Mouse (Mus musculus): ENCODE results near the gene 4931417E11Rik.

Gene 4931417E11Rik

GRCm38 (mm10) chr6:73469567-73469966 is at the start of gene 4931417E11Rik:
TSS of gene 4931417E11Rik (minus strand) at chr6:73469667.
- in situ Hi-C loops (cut with MboI; ENCODE audit: low pct_unique_long_range_greater_than_20kb in 1 of 2, low sequenced_read_pairs in 2 of 2, unreplicated experiment in 1 of 2), result no loop called here

- in situ Hi-C loops (cut with MboI; ENCODE audit: low pct_unique_long_range_greater_than_20kb in 1 of 2, low sequenced_read_pairs in 2 of 2, unreplicated experiment in 1 of 2), result loop anchor here in 1 of 2 experiments (10.0 kb wide), 1 partner anchor 153 kb away; no protein-coding TSS in a partner anchor
Measured at GRCm38 (mm10) chr6:73517818-73518396, 48.4 kb upstream of the 4931417E11Rik start.

- in situ Hi-C loops (cut with MboI; ENCODE audit: low pct_unique_long_range_greater_than_20kb in 1 of 2, low sequenced_read_pairs in 2 of 2, unreplicated experiment in 1 of 2), result loop anchor here in 1 of 2 experiments (10.0 kb wide), 1 partner anchor 148 kb away; no protein-coding TSS in a partner anchor
Measured at GRCm38 (mm10) chr6:73512907-73513306, 43.4 kb upstream of the 4931417E11Rik start.

- in situ Hi-C loops (cut with MboI; ENCODE audit: low pct_unique_long_range_greater_than_20kb in 1 of 2, low sequenced_read_pairs in 2 of 2, unreplicated experiment in 1 of 2), result no loop called here
Measured at GRCm38 (mm10) chr6:73499631-73500030, 30.2 kb upstream of the 4931417E11Rik start.

- in situ Hi-C loops (cut with MboI; ENCODE audit: low pct_unique_long_range_greater_than_20kb in 1 of 2, low sequenced_read_pairs in 2 of 2, unreplicated experiment in 1 of 2), result no loop called here
Measured at GRCm38 (mm10) chr6:73497321-73497720, 27.9 kb upstream of the 4931417E11Rik start.

GRCm38 (mm10) chr6:73490524-73490923 is 21.1 kb upstream of the 4931417E11Rik start:
- in situ Hi-C loops (cut with MboI; ENCODE audit: low pct_unique_long_range_greater_than_20kb in 1 of 2, low sequenced_read_pairs in 2 of 2, unreplicated experiment in 1 of 2), result no loop called here

- in situ Hi-C loops (cut with MboI; ENCODE audit: low pct_unique_long_range_greater_than_20kb in 1 of 2, low sequenced_read_pairs in 2 of 2, unreplicated experiment in 1 of 2), result no loop called here
Measured at GRCm38 (mm10) chr6:73485616-73486015, 16.1 kb upstream of the 4931417E11Rik start.

GRCm38 (mm10) chr6:73466084-73466483 is 3.4 kb downstream of the 4931417E11Rik start:
- in situ Hi-C loops (cut with MboI; ENCODE audit: low pct_unique_long_range_greater_than_20kb in 1 of 2, low sequenced_read_pairs in 2 of 2, unreplicated experiment in 1 of 2), result no loop called here

GRCm38 (mm10) chr6:73462543-73462942 is 6.9 kb downstream of the 4931417E11Rik start:
- in situ Hi-C loops (cut with MboI; ENCODE audit: low pct_unique_long_range_greater_than_20kb in 1 of 2, low sequenced_read_pairs in 2 of 2, unreplicated experiment in 1 of 2), result no loop called here

- in situ Hi-C loops (cut with MboI; ENCODE audit: low pct_unique_long_range_greater_than_20kb in 1 of 2, low sequenced_read_pairs in 2 of 2, unreplicated experiment in 1 of 2), result no loop called here
Measured at GRCm38 (mm10) chr6:73433912-73434311, 35.6 kb downstream of the 4931417E11Rik start.

GRCm38 (mm10) chr6:73428618-73429336 is 40.7 kb downstream of the 4931417E11Rik start:
- in situ Hi-C loops (cut with MboI; ENCODE audit: low pct_unique_long_range_greater_than_20kb in 1 of 2, low sequenced_read_pairs in 2 of 2, unreplicated experiment in 1 of 2), result no loop called here

- in situ Hi-C loops (cut with MboI; ENCODE audit: low pct_unique_long_range_greater_than_20kb in 1 of 2, low sequenced_read_pairs in 2 of 2, unreplicated experiment in 1 of 2), result no loop called here
Measured at GRCm38 (mm10) chr6:73427273-73427812, 42.1 kb downstream of the 4931417E11Rik start.
